Mouse (Mus musculus) CH12.LX (cell line): ENCODE measurements around the gene Dner. TPM values are rescaled to one million over a fixed set of nuclear protein-coding genes. Genes with fewer than 3 reads are reported as not detected.

Experiments used
- DNase-seq: peaks from one replicate; pipeline ENCODE4 v3.0.0-alpha.2; 2013; ENCODE audit errors: extremely low read depth
- H3K27ac ChIP-seq: 2 replicates; pipeline ENCODE4 v1.5.1; 2012; ENCODE audit warnings: low read depth, mild to moderate bottlenecking, control low read depth, moderate library complexity; ENCODE audit not compliant: insufficient read depth
- H3K27me3 ChIP-seq: replicated peaks from 2 replicates; pipeline ENCODE3; 2012; ENCODE audit warnings: inconsistent platforms
- H3K36me3 ChIP-seq, 2 experiments: replicated peaks in 1 of 2; 2 replicates each; pipeline versions ENCODE3 to v1.6.1; 2012; ENCODE audit warnings: inconsistent platforms in 1 of 2, low read length in 1 of 2, mild to moderate bottlenecking in 1 of 2, mixed read lengths in 1 of 2, moderate library complexity in 1 of 2; ENCODE audit not compliant: control insufficient read depth in 1 of 2, insufficient read depth in 1 of 2
- H3K4me1 ChIP-seq, 2 experiments: 2 replicates each; pipeline ENCODE4 v1.6.1; 2012; ENCODE audit warnings: inconsistent platforms in 1 of 2, moderate library complexity in 1 of 2; ENCODE audit not compliant: insufficient read depth in 2 of 2, control insufficient read depth in 1 of 2
- H3K4me2 ChIP-seq: 2 replicates; pipeline ENCODE4 v1.6.1; 2012; ENCODE audit warnings: low read depth, mild to moderate bottlenecking, control low read depth; ENCODE audit not compliant: poor library complexity, insufficient read depth, severe bottlenecking
- H3K4me3 ChIP-seq, 3 experiments: fragments of 150-350 bp in 1 of 3; sonication (generic) in 1 of 3; replicated peaks in 1 of 3; 2 replicates each; pipeline versions ENCODE3 to v1.5.1; 2011 to 2012; ENCODE audit warnings: low read depth in 2 of 3, low read length in 2 of 3, mild to moderate bottlenecking in 2 of 3, moderate library complexity in 2 of 3, control low read depth in 1 of 3, improper control_type of control experiment in 1 of 3, inconsistent platforms in 1 of 3, mixed read lengths in 1 of 3; ENCODE audit not compliant: poor library complexity in 1 of 3
- H3K79me2 ChIP-seq: replicated peaks from 2 replicates; pipeline ENCODE4 v1.6.1; 2012; ENCODE audit warnings: mild to moderate bottlenecking, moderate library complexity; ENCODE audit not compliant: control insufficient read depth, poor library complexity, insufficient read depth, severe bottlenecking; ENCODE audit errors: extremely low read depth
- H3K9ac ChIP-seq: 2 replicates; pipeline ENCODE4 v1.6.1; 2012; ENCODE audit warnings: low read depth, mild to moderate bottlenecking, control low read depth, moderate library complexity; ENCODE audit not compliant: insufficient read depth
- H3K9me3 ChIP-seq: replicated peaks from 2 replicates; pipeline ENCODE3; 2012; ENCODE audit warnings: low read length, inconsistent platforms, mixed read lengths
- GABPA ChIP-seq: IDR thresholded peaks from 2 replicates; pipeline ENCODE4 v1.6.1; 2012; ENCODE audit warnings: low read depth, low read length, improper control_type of control experiment, inconsistent platforms; ENCODE audit not compliant: insufficient replicate concordance
- JUND ChIP-seq: conservative IDR thresholded peaks from 2 replicates; pipeline ENCODE4 v1.6.1; 2011; ENCODE audit warnings: low read depth, low read length, improper control_type of control experiment
- MAX ChIP-seq: IDR thresholded peaks from 2 replicates; pipeline ENCODE4 v1.6.1; 2011; ENCODE audit warnings: low read length, improper control_type of control experiment
- MAZ ChIP-seq: IDR thresholded peaks from 2 replicates; pipeline ENCODE4 v1.6.1; 2012; ENCODE audit warnings: low read depth, mild to moderate bottlenecking, inconsistent platforms, low read length, improper control_type of control experiment, moderate library complexity
- NELFE ChIP-seq: IDR thresholded peaks from 2 replicates; pipeline ENCODE4 v1.6.1; 2011; ENCODE audit warnings: low read depth, low read length, improper control_type of control experiment
- RAD21 ChIP-seq: IDR thresholded peaks from 2 replicates; pipeline ENCODE4 v1.6.1; 2011; ENCODE audit warnings: low read depth, mild to moderate bottlenecking, low read length, improper control_type of control experiment, moderate library complexity
- RCOR1 ChIP-seq: conservative IDR thresholded peaks from 2 replicates; pipeline ENCODE4 v1.6.1; 2012; ENCODE audit warnings: low read depth, mild to moderate bottlenecking, inconsistent platforms, low read length, improper control_type of control experiment
- SMC3 ChIP-seq: IDR thresholded peaks from 2 replicates; pipeline ENCODE4 v1.6.1; 2011; ENCODE audit warnings: low read depth, low read length, improper control_type of control experiment
- TCF12 ChIP-seq: IDR thresholded peaks from 2 replicates; pipeline ENCODE4 v1.6.1; 2014; ENCODE audit warnings: low read depth, mild to moderate bottlenecking, inconsistent platforms, low read length, improper control_type of control experiment
- UBTF ChIP-seq: IDR thresholded peaks from 2 replicates; pipeline ENCODE4 v1.6.1; 2012; ENCODE audit warnings: low read depth, mild to moderate bottlenecking, inconsistent platforms, low read length, improper control_type of control experiment, moderate library complexity
- USF1 ChIP-seq: IDR thresholded peaks from 2 replicates; pipeline ENCODE4 v1.6.1; 2014; ENCODE audit warnings: low read depth, mild to moderate bottlenecking, inconsistent platforms, low read length, improper control_type of control experiment
- ZC3H11A ChIP-seq: IDR thresholded peaks from 2 replicates; pipeline ENCODE4 v1.6.1; 2012; ENCODE audit warnings: low read depth, mild to moderate bottlenecking, inconsistent platforms, low read length, improper control_type of control experiment
- ZKSCAN1 ChIP-seq: IDR thresholded peaks from 2 replicates; pipeline ENCODE4 v1.6.1; 2012; ENCODE audit warnings: low read depth, inconsistent platforms, low read length, improper control_type of control experiment, borderline replicate concordance
- dilution Hi-C: fragments of 300-500 bp; cut with MboI; formaldehyde crosslinking; loops from 2 replicates; pipeline ENCODE4 v1.14.3; 2020; ENCODE audit warnings: low sequenced_read_pairs; ENCODE audit not compliant: extremely low pct_unique_long_range_greater_than_20kb, extremely low pct_ligation_motif_present
- in situ Hi-C: fragments of 300-500 bp; cut with MboI; formaldehyde crosslinking; loops from 3 replicates; pipeline ENCODE4 v1.14.3; 2019; ENCODE audit warnings: low sequenced_read_pairs, low pct_ligation_motif_present, low pct_unique_long_range_greater_than_20kb, mixed read lengths
- polyA plus RNA-seq: library from polyadenylated mRNA; unstranded; fragments of >175 nt; gene quantifications from 2 replicates; pipeline ENCODE4 v1.2.1, GENCODE M21; 2012; ENCODE audit warnings: low read depth; ENCODE audit not compliant: insufficient read length
- total RNA-seq, 2 experiments: library from RNA; depleted of rRNA; stranded (reverse); fragments of 300-350 nt in 1 of 2; fragments of >200 nt in 1 of 2; gene quantifications; 2 replicates each; pipeline ENCODE4 v1.2.3; 2012 to 2014

Gene Dner
- total and polyA plus RNA-seq, 3 experiments: not detected

GRCm38 (mm10) chr1:84668100-84668846 lies 27.7 kb downstream of the Dner start:
- Histone ChIP-seq H3K79me2 (no peaks in the 10 kb centered on the region), H3K27ac (no peak overlapping the region), H3K4me3 (no peak overlapping the region), H3K4me2 (no peak overlapping the region), H3K36me3 (no peaks in the 10 kb centered on the region), H3K9ac (no peak overlapping the region), H3K4me1 (no peaks in the 10 kb centered on the region), H3K9me3 (no peaks in the 10 kb centered on the region), H3K27me3 (no peaks in the 10 kb centered on the region)
- DNase-seq: no peak
- dilution Hi-C loops (no loop called here), in situ Hi-C loops (no loop called here)
- TF ChIP-seq RAD21 (no peak), ZKSCAN1 (no peak), RCOR1 (no peak), NELFE (no peak), SMC3 (no peak), GABPA (no peak), MAX (no peak)

- DNase-seq: no peak
- in situ Hi-C loops: no loop called here
- Histone ChIP-seq H3K36me3 (no peaks in the 10 kb centered on the region), H3K79me2 (no peaks in the 10 kb centered on the region), H3K4me2 (no peak overlapping the region), H3K4me1 (no peaks in the 10 kb centered on the region), H3K27me3 (no peaks in the 10 kb centered on the region), H3K9me3 (no peaks in the 10 kb centered on the region), H3K27ac (no peak overlapping the region), H3K9ac (no peak overlapping the region), H3K4me3 (no peak overlapping the region)
- TF ChIP-seq MAZ (no peak), USF1 (0 out of 2 replicates have a peak, but pooled peaks have one; percentile 4)
- dilution Hi-C loops: no loop called here
Observed at GRCm38 (mm10) chr1:84667660-84668059, 28.4 kb downstream of the Dner start.

- dilution Hi-C loops (no loop called here), in situ Hi-C loops (no loop called here)
Observed at GRCm38 (mm10) chr1:84664377-84665118, 31.5 kb downstream of the Dner start.

More at GRCm38 (mm10) chr1:84664377-84665118, 31.5 kb downstream of the Dner start:
- H3K79me2 ChIP-seq: no peaks in the 10 kb centered on the region
- TF ChIP-seq JUND (no peak), UBTF (no peak), TCF12 (no peak), ZC3H11A (no peak)
- no peak overlapping the region for H3K27ac ChIP-seq
- no peaks in the 10 kb centered on the region for H3K27me3 ChIP-seq
- H3K4me3 ChIP-seq: no peak overlapping the region
- H3K36me3 ChIP-seq: no peaks in the 10 kb centered on the region
- H3K4me1 ChIP-seq: no peaks in the 10 kb centered on the region
- no peak overlapping the region for H3K4me2 ChIP-seq
- no peak for DNase-seq
- no peak overlapping the region for H3K9ac ChIP-seq
- H3K9me3 ChIP-seq: no peaks in the 10 kb centered on the region
